Mouse (Mus musculus) kidney, adult 2 months (tissue): ENCODE measurements around the gene Egfl8.

Experiments used
- CTCF ChIP-seq: fragments of 200-500 bp; conservative IDR thresholded peaks from 2 replicates; pipeline ENCODE4 v1.5.1; 2011; ENCODE audit warnings: low read depth, mild to moderate bottlenecking, control low read depth, low read length, moderate library complexity, mixed read lengths; ENCODE audit not compliant: insufficient read depth, insufficient read length
- POLR2A ChIP-seq: fragments of 200-500 bp; IDR thresholded peaks from one replicate; pipeline ENCODE4 v1.6.1; 2011; ENCODE audit warnings: low read depth, low read length, control low read depth

DNA sequence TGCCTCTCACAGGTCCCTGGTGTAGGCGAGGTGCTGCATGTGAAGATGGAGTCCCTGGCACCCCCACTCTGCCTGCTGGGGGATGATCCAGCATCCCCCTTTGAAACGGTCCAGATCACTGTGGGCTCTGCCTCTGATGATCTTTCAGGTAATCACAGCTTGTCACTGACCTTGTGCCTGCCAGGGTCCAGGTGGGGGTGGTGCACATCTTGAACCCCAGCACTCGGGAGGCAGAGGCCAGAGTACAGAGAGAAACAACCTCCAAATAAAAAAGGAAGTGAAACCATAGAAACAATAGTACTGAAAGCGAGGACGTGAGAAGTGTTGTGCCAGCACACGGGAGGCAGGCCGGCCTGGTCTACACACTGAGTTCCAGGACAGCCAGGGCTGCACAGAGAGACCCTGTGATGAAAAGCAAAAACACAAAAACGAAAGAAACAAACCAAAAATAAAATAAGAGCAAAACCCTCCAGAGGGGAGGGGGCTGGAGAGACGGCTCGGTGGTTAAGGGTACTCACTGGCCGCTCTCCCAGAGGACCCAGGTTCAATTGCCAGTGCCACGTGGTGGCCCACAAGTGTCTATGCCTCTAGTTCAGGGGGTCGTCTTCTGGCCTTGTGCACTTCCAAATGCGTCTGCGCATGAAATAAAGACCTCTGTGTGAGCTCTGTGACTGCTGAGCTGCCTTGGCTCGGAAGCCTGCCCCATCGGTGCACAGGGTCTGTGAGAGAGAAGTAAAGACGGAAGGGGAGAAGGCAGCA lies 33.5 kb upstream of the Egfl8 start:
- TF ChIP-seq CTCF (no peak), POLR2A (no peak)
